Mouse (Mus musculus) monocyte, adult 2 months (primary cell): ENCODE data around the gene Gm21797.
"Not testable (repeated sequence)": the region's sequence is repeated elsewhere in the genome, so short reads cannot be mapped to it uniquely, and the experiment has no call there.

Experiments
- DNase-seq, 2 experiments: peaks; one replicate each; pipeline ENCODE4 v3.0.0; 2022; ENCODE audit warnings: low spot score in 2 of 2, low read depth in 1 of 2

The Gm21797 gene

GRCm38 (mm10) chrY:40775665-40776064 is at the start of gene Gm21797:
Gm21797 (minus strand) TSS chrY:40775765.
- not testable (repeated sequence) for DNase-seq

GRCm38 (mm10) chrY:40804614-40805013 is 29.0 kb upstream of the Gm21797 start, which contains the start of gene Gm20795:
Gm20795 (plus strand) TSS chrY:40804914.
- DNase-seq = not testable (repeated sequence)
